Mouse (Mus musculus) heart, embryonic 16.5 days (tissue): ENCODE results near the gene Calhm5. TPM values are rescaled to one million over a fixed set of nuclear protein-coding genes. Genes with fewer than 3 reads are reported as not detected.
A peak's percentile ranks its signal among the peaks of the same experiment; 100 is the strongest.

Source experiments
- ATAC-seq: fragments of 200-750 bp; cut with Nextera tagmentation; replicated peaks from 2 replicates; pipeline ENCODE4 v1.8.0; 2017; ENCODE audit warnings: moderate number of reproducible peaks; ENCODE audit not compliant: insufficient read depth, low FRiP score; ENCODE audit errors: extremely low read depth
- H3K27ac ChIP-seq: fragments of 300-500 bp; sonication (generic); 2 replicates; pipeline ENCODE4 v1.5.1; 2014; ENCODE audit warnings: mild to moderate bottlenecking, low read length, control low read depth, moderate library complexity
- H3K27me3 ChIP-seq: fragments of 300-500 bp; sonication (generic); 2 replicates; pipeline ENCODE4 v1.6.1; 2014; ENCODE audit warnings: low read length, mixed read lengths; ENCODE audit not compliant: control insufficient read depth, insufficient read depth
- H3K36me3 ChIP-seq: fragments of 300-500 bp; sonication (generic); 2 replicates; pipeline ENCODE4 v1.6.1; 2014; ENCODE audit not compliant: control insufficient read depth, insufficient read depth
- H3K4me1 ChIP-seq: fragments of 300-500 bp; sonication (generic); 2 replicates; pipeline ENCODE4 v1.6.1; 2014; ENCODE audit warnings: low read length, mixed read lengths; ENCODE audit not compliant: control insufficient read depth, insufficient read depth
- H3K4me2 ChIP-seq: fragments of 300-500 bp; sonication (generic); 2 replicates; pipeline ENCODE4 v1.6.1; 2014; ENCODE audit warnings: low read depth, mild to moderate bottlenecking, control low read depth, low read length
- H3K4me3 ChIP-seq: fragments of 300-500 bp; sonication (generic); 2 replicates; pipeline ENCODE4 v1.5.1; 2014; ENCODE audit warnings: mild to moderate bottlenecking, control low read depth, low read length
- H3K9ac ChIP-seq: fragments of 300-500 bp; sonication (generic); 2 replicates; pipeline ENCODE4 v1.6.1; 2014; ENCODE audit warnings: low read length, control low read depth
- H3K9me3 ChIP-seq: fragments of 300-500 bp; sonication (generic); replicated peaks from 2 replicates; pipeline ENCODE4 v1.6.1; 2016; ENCODE audit warnings: low read length; ENCODE audit not compliant: control insufficient read depth
- WGBS: fragments of 180-500 bp; shearing (Covaris S2); extraction: QIAGEN DNeasy Blood & Tissue Kit; methylation state at CpG from one replicate; pipeline ENCODE4 v1.1.7; 2014; 5-methylcytosine and 5-hydroxymethylcytosine counted together
- polyA plus RNA-seq: library from polyadenylated mRNA; unstranded; fragments of >200 nt; fragmentation: Nextera tagmentation; extraction: Ambion mirVana; gene quantifications from 2 replicates; pipeline ENCODE4 v1.2.1, GENCODE M21; 2015

The Calhm5 gene
- polyA plus RNA-seq, 1 experiment from 2014 or later, result 1.8 TPM

GRCm38 (mm10) chr10:34088515-34088914, 7.8 kb downstream of the Calhm5 start:
- no peaks in the 10 kb centered on the region for H3K4me1 ChIP-seq
- no peak overlapping the region for H3K9ac ChIP-seq
- H3K9me3 ChIP-seq, result no peaks in the 10 kb centered on the region
- no peak overlapping the region for H3K27ac ChIP-seq
- H3K27me3 ChIP-seq, result no peaks in the 10 kb centered on the region
- no peak overlapping the region for H3K4me2 ChIP-seq
- H3K36me3 ChIP-seq, result no peaks in the 10 kb centered on the region
- no peak for ATAC-seq
- 80% methylated on average over 2 of the region's 2 CpGs for WGBS
- H3K4me3 ChIP-seq, result no peak overlapping the region

DNA sequence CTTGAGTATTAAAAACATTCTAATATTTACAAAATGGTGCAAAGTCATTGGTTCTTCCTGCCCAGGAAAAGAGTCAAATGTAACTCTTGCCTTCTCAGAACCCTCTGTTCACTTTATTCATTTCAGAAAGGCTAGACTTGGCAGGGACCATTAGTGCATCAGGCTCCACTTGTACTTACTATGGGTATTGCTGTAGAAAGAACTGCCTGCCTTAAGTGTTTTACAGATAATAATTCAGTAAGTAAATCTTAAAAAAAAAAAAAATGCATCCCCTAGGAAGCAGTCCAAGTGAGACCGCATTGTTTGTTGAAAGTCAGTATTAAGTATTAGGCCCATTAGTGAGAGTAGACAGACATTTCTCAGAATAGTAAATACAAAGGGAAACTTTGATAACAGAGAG, 9.8 kb downstream of the Calhm5 start:
- no peaks in the 10 kb centered on the region for H3K9me3 ChIP-seq
- no peak overlapping the region for H3K27ac ChIP-seq
- H3K4me2 ChIP-seq, result no peak overlapping the region
- WGBS, result 64% methylated on average over 1 of the region's 1 CpGs
- no peak for ATAC-seq
- H3K4me3 ChIP-seq, result no peak overlapping the region
- no peaks in the 10 kb centered on the region for H3K36me3 ChIP-seq
- no peaks in the 10 kb centered on the region for H3K27me3 ChIP-seq
- H3K4me1 ChIP-seq, result no peaks in the 10 kb centered on the region
- no peak overlapping the region for H3K9ac ChIP-seq

DNA sequence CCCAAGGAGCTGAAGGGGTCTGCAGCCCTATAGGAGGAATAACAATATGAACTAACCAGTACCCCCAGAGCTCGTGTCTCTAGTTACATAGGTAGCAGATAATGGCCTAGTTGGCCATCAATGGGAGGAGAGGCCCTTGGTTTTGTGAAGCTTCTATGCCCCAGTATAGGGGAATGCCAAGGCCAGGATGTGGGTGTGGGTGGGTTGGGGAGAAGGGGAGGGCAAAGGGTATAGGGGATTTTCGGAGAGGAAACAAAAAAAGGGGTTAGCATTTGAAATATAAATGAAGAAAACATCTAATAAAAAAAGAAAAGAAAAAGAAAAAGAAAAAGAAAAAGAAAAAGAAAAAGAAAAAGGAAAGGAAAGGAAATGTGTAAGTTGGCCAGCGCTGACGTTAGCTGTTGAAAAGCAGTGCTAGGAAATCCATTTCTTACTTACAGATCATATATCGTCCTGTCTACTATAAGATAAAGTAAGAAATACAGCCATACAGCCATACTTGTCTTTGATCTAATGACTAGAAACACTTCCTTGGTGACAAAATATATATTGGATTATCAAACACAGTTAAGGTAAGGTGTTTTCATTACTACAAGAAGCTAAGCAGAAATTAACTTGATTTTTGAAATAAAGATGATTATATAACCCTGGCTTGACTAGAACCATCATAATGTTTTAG, 21.7 kb downstream of the Calhm5 start:
- H3K27me3 ChIP-seq, result no peaks in the 10 kb centered on the region
- H3K4me2 ChIP-seq, result no peak overlapping the region
- no peaks in the 10 kb centered on the region for H3K36me3 ChIP-seq
- peaks cover 6% of the 10 kb centered on the region; the same call in 1 of the 2 replicates for H3K4me1 ChIP-seq
- no peak overlapping the region for H3K27ac ChIP-seq
- WGBS, result 80% methylated on average over 5 of the region's 5 CpGs
- no peaks in the 10 kb centered on the region for H3K9me3 ChIP-seq
- ATAC-seq, result no peak
- no peak overlapping the region for H3K9ac ChIP-seq
- H3K4me3 ChIP-seq, result no peak overlapping the region

DNA sequence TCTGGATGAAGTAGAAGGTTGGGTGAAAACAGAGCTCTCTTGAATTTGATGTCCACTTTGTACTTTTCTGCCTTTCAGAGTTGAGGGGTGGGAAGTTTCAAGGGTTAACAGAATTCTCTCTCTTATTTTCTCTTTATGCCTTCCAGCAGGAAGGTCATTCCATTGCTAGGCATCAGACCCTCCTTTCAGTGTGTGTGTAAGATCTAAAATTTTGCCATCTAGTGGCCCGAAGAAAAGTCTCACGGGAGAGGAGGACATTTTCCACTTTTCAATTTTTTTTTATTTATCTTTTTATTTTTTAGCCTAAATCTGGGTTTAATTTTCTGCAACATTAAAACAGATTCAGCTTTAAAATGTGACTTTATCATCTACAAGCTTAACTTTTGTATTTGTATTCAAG, 24.7 kb downstream of the Calhm5 start:
- peak overlapping the region; percentile 27; the same call in 1 of the 2 replicates for H3K27ac ChIP-seq
- 49% methylated on average over 2 of the region's 2 CpGs for WGBS

GRCm38 (mm10) chr10:34070999-34071492, 25.3 kb downstream of the Calhm5 start:
- no peak overlapping the region for H3K4me3 ChIP-seq
- no peaks in the 10 kb centered on the region for H3K27me3 ChIP-seq
- peak overlapping the region; percentile 27; the same call in 1 of the 2 replicates for H3K27ac ChIP-seq
- H3K4me2 ChIP-seq, result no peak overlapping the region
- ATAC-seq, result no peak
- H3K36me3 ChIP-seq, result no peaks in the 10 kb centered on the region
- no peaks in the 10 kb centered on the region for H3K9me3 ChIP-seq
- WGBS, result 41% methylated on average over 5 of the region's 5 CpGs
- no peak overlapping the region for H3K9ac ChIP-seq
- H3K4me1 ChIP-seq, result peaks cover 6% of the 10 kb centered on the region; the same call in 1 of the 2 replicates

More for the DNA sequence above, 24.7 kb downstream of the Calhm5 start:
- peaks cover 6% of the 10 kb centered on the region; the same call in 1 of the 2 replicates for H3K4me1 ChIP-seq
- no peak overlapping the region for H3K9ac ChIP-seq
- ATAC-seq, result no peak
- no peak overlapping the region for H3K4me3 ChIP-seq
- no peaks in the 10 kb centered on the region for H3K36me3 ChIP-seq
- H3K4me2 ChIP-seq, result no peak overlapping the region
- no peaks in the 10 kb centered on the region for H3K27me3 ChIP-seq
- H3K9me3 ChIP-seq, result no peaks in the 10 kb centered on the region

DNA sequence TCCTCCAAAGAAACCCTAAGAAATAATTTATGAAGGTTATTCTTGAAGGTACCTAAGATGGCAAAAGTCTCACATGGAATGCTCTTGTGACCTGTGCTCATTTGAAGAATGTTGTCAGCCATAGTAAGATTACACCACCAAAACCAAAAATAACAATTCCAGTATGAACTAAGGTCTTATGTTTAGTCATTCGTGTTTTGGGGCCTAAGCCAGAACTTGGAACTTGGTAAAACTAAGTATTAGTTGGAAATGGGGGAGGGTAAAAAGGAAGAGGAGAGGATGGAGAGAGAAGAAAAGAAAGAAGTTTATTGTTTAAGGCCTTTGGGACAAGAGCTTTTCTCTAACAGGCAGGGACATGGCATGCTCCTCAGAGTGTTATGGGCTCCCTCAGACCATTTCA, 26.7 kb downstream of the Calhm5 start:
- Histone ChIP-seq H3K9me3 (no peaks in the 10 kb centered on the region), H3K9ac (no peak overlapping the region), H3K27me3 (no peaks in the 10 kb centered on the region), H3K4me1 (peaks cover 6% of the 10 kb centered on the region; the same call in 1 of the 2 replicates), H3K4me3 (no peak overlapping the region), H3K27ac (no peak overlapping the region), H3K36me3 (no peaks in the 10 kb centered on the region), H3K4me2 (no peak overlapping the region)
- no peak for ATAC-seq
- WGBS, result 57% methylated on average over 1 of the region's 1 CpGs

DNA sequence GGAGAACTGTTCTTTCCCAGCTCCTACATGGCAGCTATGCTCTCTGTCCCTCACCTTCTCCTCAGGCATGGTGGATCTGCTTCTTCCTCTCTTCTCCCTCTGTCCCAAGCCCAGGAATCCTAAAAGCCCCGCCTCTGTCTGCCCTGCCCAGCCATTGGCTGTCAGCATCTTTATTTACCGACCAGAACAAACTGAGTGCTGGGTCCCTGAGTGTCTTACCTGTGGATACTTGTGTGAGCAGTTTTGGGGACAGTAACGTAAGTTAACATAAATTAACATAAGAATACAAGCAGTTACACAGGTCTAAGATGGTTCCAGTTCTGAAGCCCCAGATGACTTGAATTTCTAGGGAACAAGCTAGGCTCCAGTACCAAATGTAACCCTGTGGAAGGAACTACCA, 29.7 kb downstream of the Calhm5 start:
- no peak for ATAC-seq
- H3K4me3 ChIP-seq, result no peak overlapping the region
- no peaks in the 10 kb centered on the region for H3K27me3 ChIP-seq
- H3K9ac ChIP-seq, result no peak overlapping the region
- WGBS, result 51% methylated on average over 3 of the region's 3 CpGs
- no peaks in the 10 kb centered on the region for H3K9me3 ChIP-seq
- peaks cover 6% of the 10 kb centered on the region; the same call in 1 of the 2 replicates for H3K4me1 ChIP-seq
- no peaks in the 10 kb centered on the region for H3K36me3 ChIP-seq
- no peak overlapping the region for H3K4me2 ChIP-seq
- no peak overlapping the region for H3K27ac ChIP-seq

GRCm38 (mm10) chr10:34053987-34054386, 42.3 kb downstream of the Calhm5 start:
- Histone ChIP-seq H3K9me3 (no peaks in the 10 kb centered on the region), H3K27me3 (no peaks in the 10 kb centered on the region), H3K4me2 (no peak overlapping the region), H3K36me3 (no peaks in the 10 kb centered on the region), H3K4me1 (no peaks in the 10 kb centered on the region), H3K27ac (no peak overlapping the region), H3K4me3 (no peak overlapping the region), H3K9ac (no peak overlapping the region)
- ATAC-seq, result no peak
- whole genome bisulfite sequencing, result 79% methylated on average over 2 of the region's 2 CpGs

DNA sequence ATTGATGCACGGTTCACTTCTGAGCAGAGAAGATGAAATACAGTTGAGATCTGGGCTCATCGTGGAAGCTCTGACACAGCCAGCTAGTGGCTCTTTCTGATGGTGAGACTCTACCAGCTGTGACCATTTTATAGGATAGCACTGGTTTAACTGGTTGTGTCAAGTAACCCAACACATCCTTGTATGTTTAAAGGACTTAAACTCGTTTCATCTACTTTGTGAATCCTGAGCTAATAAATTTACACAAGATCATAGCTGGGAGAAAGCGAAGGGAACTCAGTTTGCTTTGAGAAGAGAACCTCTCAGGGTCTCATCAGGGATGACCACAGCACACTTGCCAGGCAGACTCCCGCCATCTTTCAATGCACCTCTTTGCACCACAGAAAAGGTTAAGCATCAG, 52.1 kb downstream of the Calhm5 start, which contains the start of gene Calhm4:
Gene Calhm4, minus strand, starts transcription at position 101 of the 400 bp plus-strand sequence.
- 78% methylated on average over 5 of the region's 5 CpGs for WGBS
- no peak for ATAC-seq

More for the DNA sequence above, 52.1 kb downstream of the Calhm5 start, which contains the start of gene Calhm4:
- H3K9me3 ChIP-seq, result no peaks in the 10 kb centered on the region
- H3K4me3 ChIP-seq, result no peak within 1 kb of the TSS
- H3K36me3 ChIP-seq, result no peaks in the 10 kb centered on the region
- H3K4me1 ChIP-seq, result no peaks in the 10 kb centered on the region
- H3K27me3 ChIP-seq, result no peaks in the 10 kb centered on the region
- no peak within 1 kb of the TSS for H3K4me2 ChIP-seq
- no peak within 1 kb of the TSS for H3K27ac ChIP-seq
- no peak within 1 kb of the TSS for H3K9ac ChIP-seq
